Mouse (Mus musculus): ENCODE measurements around the gene Lmo7. TPM values are rescaled to one million over a fixed set of nuclear protein-coding genes. Genes with fewer than 3 reads are reported as not detected.

Lmo7 gene
- polyA plus RNA-seq, 1 experiment, result 1.7 TPM

GRCm38 (mm10) chr14:101893215-101893614 lies 163.5 kb downstream of the Lmo7 start:
- Histone ChIP-seq H3K4me1 (ENCODE audit: control insufficient read depth, insufficient read depth, low read length) (no peaks in the 10 kb centered on the region), H3K36me3 (ENCODE audit: control insufficient read depth, insufficient read depth, low read length) (no peaks in the 10 kb centered on the region), H3K27ac (ENCODE audit: control insufficient read depth, insufficient read depth, low read depth, low read length) (no peak overlapping the region), H3K4me3 (ENCODE audit: control insufficient read depth, low read depth, low read length) (no peak overlapping the region), H3K27me3 (ENCODE audit: control insufficient read depth, insufficient read depth, low read length) (no peaks in the 10 kb centered on the region)
- TF ChIP-seq CTCF (IDR thresholded peaks at IDR 0.05; ENCODE audit: control insufficient read depth, insufficient read depth, insufficient replicate concordance, low read depth, low read length), result no peak
- TF ChIP-seq POLR2A (IDR thresholded peaks at IDR 0.05; ENCODE audit: control insufficient read depth, low read depth, low read length), result no peak

GRCm38 (mm10) chr14:101898250-101898649 lies 168.5 kb downstream of the Lmo7 start:
- Histone ChIP-seq H3K27ac (ENCODE audit: control insufficient read depth, insufficient read depth, low read depth, low read length) (no peak overlapping the region), H3K27me3 (ENCODE audit: control insufficient read depth, insufficient read depth, low read length) (no peaks in the 10 kb centered on the region), H3K4me1 (ENCODE audit: control insufficient read depth, insufficient read depth, low read length) (no peaks in the 10 kb centered on the region), H3K36me3 (ENCODE audit: control insufficient read depth, insufficient read depth, low read length) (no peaks in the 10 kb centered on the region), H3K4me3 (ENCODE audit: control insufficient read depth, low read depth, low read length) (no peak overlapping the region)
- TF ChIP-seq POLR2A (IDR thresholded peaks at IDR 0.05; ENCODE audit: control insufficient read depth, low read depth, low read length), result no peak
- no peak for TF ChIP-seq CTCF (IDR thresholded peaks at IDR 0.05; ENCODE audit: control insufficient read depth, insufficient read depth, insufficient replicate concordance, low read depth, low read length)

- no peaks in the 10 kb centered on the region for H3K4me1 ChIP-seq (ENCODE audit: control insufficient read depth, insufficient read depth, low read length)
Measured at GRCm38 (mm10) chr14:101901496-101901895, 171.7 kb downstream of the Lmo7 start.

DNA sequence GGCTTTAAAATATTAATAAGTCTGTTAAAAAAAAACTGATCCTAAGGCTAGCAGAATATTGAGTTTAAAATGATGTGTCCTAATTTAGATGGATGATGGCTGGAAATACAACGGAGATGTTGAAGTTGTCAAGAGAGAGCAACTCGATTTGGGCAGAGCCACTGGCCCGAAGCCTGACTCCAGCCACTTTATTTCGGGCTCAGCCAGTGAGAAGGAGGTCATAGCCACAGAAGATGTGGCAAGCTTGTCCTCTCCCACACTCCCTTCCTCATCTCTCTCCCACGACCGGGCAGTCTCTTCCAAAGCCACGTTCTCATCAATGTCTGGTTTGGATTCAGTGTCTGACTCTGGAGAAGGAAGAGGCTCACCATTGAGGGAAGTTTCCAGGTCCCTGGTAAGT lies 172.2 kb downstream of the Lmo7 start:
- TF ChIP-seq POLR2A (IDR thresholded peaks at IDR 0.05; ENCODE audit: control insufficient read depth, low read depth, low read length) (no peak), CTCF (IDR thresholded peaks at IDR 0.05; ENCODE audit: control insufficient read depth, insufficient read depth, insufficient replicate concordance, low read depth, low read length) (no peak)
- H3K27ac ChIP-seq (ENCODE audit: control insufficient read depth, insufficient read depth, low read depth, low read length), result no peak overlapping the region
- no peaks in the 10 kb centered on the region for H3K36me3 ChIP-seq (ENCODE audit: control insufficient read depth, insufficient read depth, low read length)
- H3K27me3 ChIP-seq (ENCODE audit: control insufficient read depth, insufficient read depth, low read length), result no peaks in the 10 kb centered on the region
- H3K4me3 ChIP-seq (ENCODE audit: control insufficient read depth, low read depth, low read length), result no peak overlapping the region
- no peaks in the 10 kb centered on the region for H3K4me1 ChIP-seq (ENCODE audit: control insufficient read depth, insufficient read depth, low read length)

More at GRCm38 (mm10) chr14:101901496-101901895, 171.7 kb downstream of the Lmo7 start:
- no peaks in the 10 kb centered on the region for H3K36me3 ChIP-seq (ENCODE audit: control insufficient read depth, insufficient read depth, low read length)
- no peak overlapping the region for H3K4me3 ChIP-seq (ENCODE audit: control insufficient read depth, low read depth, low read length)
- H3K27me3 ChIP-seq (ENCODE audit: control insufficient read depth, insufficient read depth, low read length), result no peaks in the 10 kb centered on the region
- TF ChIP-seq POLR2A (IDR thresholded peaks at IDR 0.05; ENCODE audit: control insufficient read depth, low read depth, low read length) (no peak), CTCF (IDR thresholded peaks at IDR 0.05; ENCODE audit: control insufficient read depth, insufficient read depth, insufficient replicate concordance, low read depth, low read length) (no peak)
- no peak overlapping the region for H3K27ac ChIP-seq (ENCODE audit: control insufficient read depth, insufficient read depth, low read depth, low read length)

DNA sequence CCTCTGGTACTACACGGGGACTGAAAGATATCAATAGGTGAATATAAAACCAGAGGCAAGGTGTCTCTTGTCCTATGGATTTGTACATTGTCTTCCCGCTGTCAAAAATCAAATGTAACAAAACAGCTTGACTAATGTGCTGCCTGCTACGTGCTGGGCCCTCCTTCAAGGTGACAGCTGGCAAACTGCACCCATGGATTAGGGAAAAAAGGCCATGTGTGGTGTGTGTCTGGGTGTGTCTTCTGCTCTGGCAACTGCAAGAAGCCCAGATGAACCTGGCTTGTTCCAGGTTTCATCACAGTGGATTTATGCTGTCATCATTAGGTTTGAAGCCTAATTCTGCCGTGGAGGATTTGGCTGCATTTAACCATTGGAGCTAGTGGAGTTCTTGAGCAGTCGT lies 174.0 kb downstream of the Lmo7 start:
- Histone ChIP-seq H3K36me3 (ENCODE audit: control insufficient read depth, insufficient read depth, low read length) (no peaks in the 10 kb centered on the region), H3K27me3 (ENCODE audit: control insufficient read depth, insufficient read depth, low read length) (no peaks in the 10 kb centered on the region), H3K4me3 (ENCODE audit: control insufficient read depth, low read depth, low read length) (no peak overlapping the region), H3K4me1 (ENCODE audit: control insufficient read depth, insufficient read depth, low read length) (no peaks in the 10 kb centered on the region), H3K27ac (ENCODE audit: control insufficient read depth, insufficient read depth, low read depth, low read length) (no peak overlapping the region)
- TF ChIP-seq POLR2A (IDR thresholded peaks at IDR 0.05; ENCODE audit: control insufficient read depth, low read depth, low read length) (no peak), CTCF (IDR thresholded peaks at IDR 0.05; ENCODE audit: control insufficient read depth, insufficient read depth, insufficient replicate concordance, low read depth, low read length) (no peak)

GRCm38 (mm10) chr14:101911983-101912382 lies 182.2 kb downstream of the Lmo7 start:
- Histone ChIP-seq H3K36me3 (ENCODE audit: control insufficient read depth, insufficient read depth, low read length) (no peaks in the 10 kb centered on the region), H3K4me3 (ENCODE audit: control insufficient read depth, low read depth, low read length) (no peak overlapping the region), H3K27me3 (ENCODE audit: control insufficient read depth, insufficient read depth, low read length) (no peaks in the 10 kb centered on the region), H3K4me1 (ENCODE audit: control insufficient read depth, insufficient read depth, low read length) (no peaks in the 10 kb centered on the region), H3K27ac (ENCODE audit: control insufficient read depth, insufficient read depth, low read depth, low read length) (no peak overlapping the region)
- TF ChIP-seq CTCF (IDR thresholded peaks at IDR 0.05; ENCODE audit: control insufficient read depth, insufficient read depth, insufficient replicate concordance, low read depth, low read length), result no peak
- no peak for TF ChIP-seq POLR2A (IDR thresholded peaks at IDR 0.05; ENCODE audit: control insufficient read depth, low read depth, low read length)

DNA sequence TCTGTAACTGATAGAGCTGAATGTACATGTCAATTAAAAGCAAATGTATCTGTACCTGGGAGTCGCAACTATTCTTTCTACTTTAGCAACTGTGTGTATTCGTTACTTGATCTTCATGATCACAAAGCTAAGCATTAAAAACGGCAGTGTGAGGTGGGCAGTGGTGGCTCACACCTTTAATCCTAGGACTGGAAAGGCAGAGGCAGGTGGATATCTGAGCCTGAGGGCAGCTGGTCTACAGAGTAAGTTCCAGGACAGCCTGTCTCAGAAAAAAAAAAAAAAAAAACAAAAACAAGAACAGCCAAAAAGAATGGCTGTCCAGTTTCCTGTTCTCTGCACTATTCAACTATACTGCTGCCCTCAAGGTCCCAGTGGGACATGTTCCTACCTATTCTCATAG lies 182.6 kb downstream of the Lmo7 start:
- no peaks in the 10 kb centered on the region for H3K27me3 ChIP-seq (ENCODE audit: control insufficient read depth, insufficient read depth, low read length)
- no peak overlapping the region for H3K4me3 ChIP-seq (ENCODE audit: control insufficient read depth, low read depth, low read length)
- no peaks in the 10 kb centered on the region for H3K4me1 ChIP-seq (ENCODE audit: control insufficient read depth, insufficient read depth, low read length)
- no peak for TF ChIP-seq POLR2A (IDR thresholded peaks at IDR 0.05; ENCODE audit: control insufficient read depth, low read depth, low read length)
- no peak for TF ChIP-seq CTCF (IDR thresholded peaks at IDR 0.05; ENCODE audit: control insufficient read depth, insufficient read depth, insufficient replicate concordance, low read depth, low read length)
- no peaks in the 10 kb centered on the region for H3K36me3 ChIP-seq (ENCODE audit: control insufficient read depth, insufficient read depth, low read length)
- no peak overlapping the region for H3K27ac ChIP-seq (ENCODE audit: control insufficient read depth, insufficient read depth, low read depth, low read length)

DNA sequence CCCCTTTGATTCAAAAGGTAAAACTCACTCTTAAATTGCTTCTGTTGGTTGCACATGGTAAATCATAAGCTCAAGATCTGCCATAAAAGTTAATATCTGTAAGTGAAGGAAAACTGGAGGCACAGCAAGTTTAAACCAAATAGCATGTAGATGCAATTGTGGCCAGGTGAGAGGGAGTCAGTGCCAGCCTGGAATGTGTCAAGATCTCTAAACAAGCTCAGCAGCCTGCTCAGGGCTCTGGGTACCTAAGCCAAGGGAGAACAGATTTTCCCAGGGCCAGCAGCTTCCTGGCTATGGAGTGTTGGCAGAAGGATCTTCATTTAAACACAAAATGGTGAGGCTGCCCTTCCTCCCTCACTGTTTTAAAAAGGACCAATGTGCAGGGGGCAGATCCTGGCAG lies 184.6 kb downstream of the Lmo7 start:
- H3K4me1 ChIP-seq (ENCODE audit: control insufficient read depth, insufficient read depth, low read length), result no peaks in the 10 kb centered on the region
- H3K27me3 ChIP-seq (ENCODE audit: control insufficient read depth, insufficient read depth, low read length), result no peaks in the 10 kb centered on the region
- no peak overlapping the region for H3K4me3 ChIP-seq (ENCODE audit: control insufficient read depth, low read depth, low read length)
- no peak overlapping the region for H3K27ac ChIP-seq (ENCODE audit: control insufficient read depth, insufficient read depth, low read depth, low read length)
- H3K36me3 ChIP-seq (ENCODE audit: control insufficient read depth, insufficient read depth, low read length), result no peaks in the 10 kb centered on the region
- TF ChIP-seq POLR2A (IDR thresholded peaks at IDR 0.05; ENCODE audit: control insufficient read depth, low read depth, low read length) (no peak), CTCF (IDR thresholded peaks at IDR 0.05; ENCODE audit: control insufficient read depth, insufficient read depth, insufficient replicate concordance, low read depth, low read length) (no peak)
